In the genomic region with DNA sequence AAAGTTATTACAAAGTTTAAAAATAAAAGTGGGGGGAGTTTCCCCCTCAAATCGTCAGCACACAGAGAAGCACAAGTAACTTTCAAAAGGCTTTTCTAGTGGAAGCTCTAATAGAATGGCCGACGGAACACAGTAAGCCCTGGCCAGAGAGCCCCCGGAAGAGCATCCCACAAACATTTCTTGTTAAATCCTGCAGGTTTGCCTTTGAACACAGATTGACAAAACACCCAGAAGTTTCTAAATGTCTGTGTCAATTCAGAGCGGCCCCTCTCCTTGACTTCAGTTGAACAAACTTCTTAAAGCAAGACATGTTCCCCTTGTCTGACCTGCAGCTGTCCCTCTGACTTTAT, we compare ENCODE assay signal across 8 mouse cellular contexts. TPM values are rescaled to one million over a fixed set of nuclear protein-coding genes. Genes with fewer than 3 reads are reported as not detected.
A peak's percentile ranks its signal among the peaks of the same experiment; 100 is the strongest.
DNase-seq lines count a peak whose midpoint lies in the region; ATAC-seq and TF ChIP-seq lines count a peak whose summit lies in the region.

No protein-coding gene starts in this region.

- peak overlapping the region; percentile 62 for H3K4me2 ChIP-seq in lung, embryonic 14.5 days
- peak overlapping the region; percentile 86 for H3K4me2 ChIP-seq in forebrain, embryonic 12.5 days
- H3K4me2 ChIP-seq in intestine, postnatal 0 days (replicated peaks; ENCODE audit: low read depth), result peak overlapping the region; percentile 90
- H3K4me2 ChIP-seq in neural tube, embryonic 14.5 days (ENCODE audit: low read depth, low read length), result peak overlapping the region; percentile 96

- peaks cover 46% of the 10 kb centered on the region for H3K36me3 ChIP-seq in lung, embryonic 14.5 days (ENCODE audit: insufficient read depth)
- no peaks in the 10 kb centered on the region for H3K36me3 ChIP-seq in forebrain, embryonic 12.5 days (replicated peaks)
- H3K36me3 ChIP-seq in intestine, postnatal 0 days (ENCODE audit: control insufficient read depth, insufficient read depth), result peaks cover under 1% of the 10 kb centered on the region; the same call in 1 of the 2 replicates
- H3K36me3 ChIP-seq in neural tube, embryonic 14.5 days (ENCODE audit: control insufficient read depth, insufficient read depth, low read length), result peaks cover 10% of the 10 kb centered on the region; the same call in 1 of the 2 replicates

- H3K4me1 ChIP-seq in lung, embryonic 14.5 days (ENCODE audit: insufficient read depth), result no peaks in the 10 kb centered on the region
- peaks cover 58% of the 10 kb centered on the region for H3K4me1 ChIP-seq in forebrain, embryonic 12.5 days
- H3K4me1 ChIP-seq in intestine, postnatal 0 days (replicated peaks; ENCODE audit: control insufficient read depth, insufficient read depth, low read length), result no peaks in the 10 kb centered on the region
- peaks cover 18% of the 10 kb centered on the region for H3K4me1 ChIP-seq in neural tube, embryonic 14.5 days (ENCODE audit: control insufficient read depth, insufficient read depth, low read length)

- peak overlapping the region; percentile 86 for H3K9ac ChIP-seq in lung, embryonic 14.5 days
- H3K9ac ChIP-seq in forebrain, embryonic 12.5 days, result peak overlapping the region; percentile 75
- peak overlapping the region; percentile 79 for H3K9ac ChIP-seq in intestine, postnatal 0 days (ENCODE audit: low read depth, low read length)
- peak overlapping the region; percentile 99 for H3K9ac ChIP-seq in neural tube, embryonic 14.5 days (replicated peaks; ENCODE audit: low read depth, low read length)

- H3K27ac ChIP-seq in lung, embryonic 14.5 days (ENCODE audit: low read depth), result peak overlapping the region; percentile 100
- 0 out of 2 replicates have a peak overlapping the region, but pooled peaks have one; percentile 61 for H3K27ac ChIP-seq in forebrain, embryonic 12.5 days
- peak overlapping the region; percentile 52 for H3K27ac ChIP-seq in intestine, postnatal 0 days (ENCODE audit: low read depth, low read length)
- peak overlapping the region; percentile 100 for H3K27ac ChIP-seq in neural tube, embryonic 14.5 days (ENCODE audit: low read depth, low read length)

- no peaks in the 10 kb centered on the region for H3K9me3 ChIP-seq in lung, embryonic 14.5 days (ENCODE audit: low read depth, low read length)
- H3K9me3 ChIP-seq in forebrain, embryonic 12.5 days, result no peaks in the 10 kb centered on the region
- no peaks in the 10 kb centered on the region for H3K9me3 ChIP-seq in intestine, postnatal 0 days (ENCODE audit: control insufficient read depth)
- H3K9me3 ChIP-seq in neural tube, embryonic 14.5 days (ENCODE audit: control insufficient read depth, low read length), result no peaks in the 10 kb centered on the region

- peak overlapping the region; percentile 62 for H3K4me3 ChIP-seq in lung, embryonic 14.5 days (ENCODE audit: low read depth, low read length)
- peak overlapping the region; percentile 58 for H3K4me3 ChIP-seq in forebrain, embryonic 12.5 days (replicated peaks)
- H3K4me3 ChIP-seq in intestine, postnatal 0 days (ENCODE audit: low read depth, low read length), result peak overlapping the region; percentile 65
- H3K4me3 ChIP-seq in neural tube, embryonic 14.5 days (ENCODE audit: low read depth, low read length), result peak overlapping the region; percentile 75

- no peak for DNase-seq in lung, embryonic 14.5 days
- no peak for DNase-seq in lung, postnatal 36 days
- DNase-seq in frontal cortex, postnatal 25 days (ENCODE audit: low spot score in 2 of 2), result no peak
- DNase-seq in spleen, postnatal 14 days (ENCODE audit: low spot score in 2 of 2), result no peak
- DNase-seq in T-cell, adult 2 months (ENCODE audit: low spot score), result no peak

- no peak for TF ChIP-seq CTCF in lung, embryonic 14.5 days (IDR thresholded peaks at IDR 0.05; ENCODE audit: low read depth)
- no peak for TF ChIP-seq CTCF in intestine, postnatal 0 days (IDR thresholded peaks at IDR 0.05; ENCODE audit: low read depth)

- under 1% methylated on average over 5 of the region's 5 CpGs for WGBS in lung, embryonic 14.5 days
- WGBS in forebrain, embryonic 12.5 days, result 3% methylated on average over 5 of the region's 5 CpGs
- WGBS in intestine, postnatal 0 days, result 10% methylated on average over 5 of the region's 5 CpGs
- WGBS in neural tube, embryonic 14.5 days, result 0% methylated on average over 5 of the region's 5 CpGs

- ATAC-seq in lung, embryonic 14.5 days (ENCODE audit: insufficient read depth), result no peak
- no peak for ATAC-seq in forebrain, embryonic 12.5 days (ENCODE audit: low FRiP score)
- ATAC-seq in intestine, postnatal 0 days, result no peak
- ATAC-seq in neural tube, embryonic 14.5 days (ENCODE audit: low read depth), result no peak

- no peaks in the 10 kb centered on the region for H3K27me3 ChIP-seq in lung, embryonic 14.5 days (ENCODE audit: insufficient read depth, low read length)
- H3K27me3 ChIP-seq in forebrain, embryonic 12.5 days, result peaks cover 38% of the 10 kb centered on the region
- no peaks in the 10 kb centered on the region for H3K27me3 ChIP-seq in intestine, postnatal 0 days (replicated peaks; ENCODE audit: control insufficient read depth, insufficient read depth, low read length)
- no peaks in the 10 kb centered on the region for H3K27me3 ChIP-seq in neural tube, embryonic 14.5 days (ENCODE audit: control insufficient read depth, insufficient read depth, low read length)

RNA-seq across cellular contexts. Expression of a gene that starts 3.4 kb away (rescaled TPM):
- 122 and 132 TPM in 2 replicates for polyA plus RNA-seq in lung, embryonic 14.5 days (2014; fragmentation: Nextera tagmentation; extraction: Ambion mirVana)
- polyA plus RNA-seq in forebrain, embryonic 12.5 days (2016; fragmentation: Nextera tagmentation; extraction: Ambion mirVana), result 40.4 and 44.8 TPM in 2 replicates
- polyA plus RNA-seq in intestine, postnatal 0 days (2015; fragmentation: Nextera tagmentation; extraction: Ambion mirVana), result 22.1 and 22.9 TPM in 2 replicates
- 170 and 186 TPM in 2 replicates for polyA plus RNA-seq in neural tube, embryonic 14.5 days (2014; fragmentation: Nextera tagmentation; extraction: Ambion mirVana)
